Mouse (Mus musculus) limb, embryonic 14.5 days (tissue): ENCODE results near the gene Cers1. TPM values are rescaled to one million over a fixed set of nuclear protein-coding genes. Genes with fewer than 3 reads are reported as not detected.

Experiments
- ATAC-seq: fragments of 200-750 bp; cut with Nextera tagmentation; 2 replicates; pipeline ENCODE4 v1.8.0; 2017; ENCODE audit warnings: low read depth, moderate number of reproducible peaks, moderate TSS enrichment; ENCODE audit not compliant: low FRiP score
- DNase-seq: peaks from one replicate; pipeline ENCODE4 v3.0.0-alpha.2; 2015; ENCODE audit warnings: low spot score
- H3K27ac ChIP-seq: fragments of 300-500 bp; sonication (generic); replicated peaks from 2 replicates; pipeline ENCODE4 v1.5.1; 2014; ENCODE audit warnings: low read depth, mild to moderate bottlenecking, low read length, moderate library complexity, mixed read lengths
- H3K27me3 ChIP-seq: fragments of 300-500 bp; sonication (generic); 2 replicates; pipeline ENCODE4 v1.6.1; 2014; ENCODE audit warnings: low read length, mixed read lengths; ENCODE audit not compliant: control insufficient read depth, insufficient read depth
- H3K36me3 ChIP-seq: fragments of 300-500 bp; sonication (generic); 2 replicates; pipeline ENCODE4 v1.6.1; 2014; ENCODE audit warnings: mild to moderate bottlenecking, low read length, moderate library complexity, mixed read lengths; ENCODE audit not compliant: control insufficient read depth, insufficient read depth
- H3K4me1 ChIP-seq: fragments of 300-500 bp; sonication (generic); 2 replicates; pipeline ENCODE4 v1.6.1; 2014; ENCODE audit warnings: antibody characterized with exemption, low read length, mixed read lengths; ENCODE audit not compliant: control insufficient read depth, insufficient read depth
- H3K4me2 ChIP-seq: fragments of 300-500 bp; sonication (generic); replicated peaks from 2 replicates; pipeline ENCODE4 v1.6.1; 2014; ENCODE audit warnings: low read depth, mild to moderate bottlenecking, low read length, moderate library complexity; ENCODE audit not compliant: severe bottlenecking
- H3K4me3 ChIP-seq: fragments of 300-500 bp; sonication (generic); replicated peaks from 2 replicates; pipeline ENCODE4 v1.5.1; 2014; ENCODE audit warnings: low read length
- H3K9ac ChIP-seq: fragments of 300-500 bp; sonication (generic); 2 replicates; pipeline ENCODE4 v1.6.1; 2014; ENCODE audit warnings: mild to moderate bottlenecking, low read depth, low read length, moderate library complexity; ENCODE audit not compliant: severe bottlenecking
- H3K9me3 ChIP-seq: fragments of 300-500 bp; sonication (generic); 2 replicates; pipeline ENCODE4 v1.6.1; 2016; ENCODE audit warnings: low read length; ENCODE audit not compliant: control insufficient read depth
- POLR2A ChIP-seq: fragments of 200-500 bp; IDR thresholded peaks from 2 replicates; pipeline ENCODE4 v1.8.0; 2012; ENCODE audit warnings: inconsistent platforms, mild to moderate bottlenecking, moderate library complexity, borderline replicate concordance; ENCODE audit not compliant: insufficient read depth, insufficient read length; ENCODE audit errors: extremely low read depth
- WGBS: fragments of 180-500 bp; shearing (Covaris S2); extraction: QIAGEN DNeasy Blood & Tissue Kit; methylation state at CpG from one replicate; pipeline ENCODE4 v1.1.7; 2014; 5-methylcytosine and 5-hydroxymethylcytosine counted together
- polyA plus RNA-seq, 2 experiments: library from polyadenylated mRNA; depleted of rRNA in 1 of 2; stranded (reverse) in 1 of 2; unstranded in 1 of 2; fragments of >200 nt; fragmentation: Nextera tagmentation in 1 of 2; extraction: Ambion mirVana in 1 of 2; gene quantifications; 2 replicates each; pipeline versions ENCODE4 v1.2.1 to v1.2.3; 2012 to 2014

The Cers1 gene
- polyA plus RNA-seq, 2 experiments: 12.0 to 12.4 TPM

DNA sequence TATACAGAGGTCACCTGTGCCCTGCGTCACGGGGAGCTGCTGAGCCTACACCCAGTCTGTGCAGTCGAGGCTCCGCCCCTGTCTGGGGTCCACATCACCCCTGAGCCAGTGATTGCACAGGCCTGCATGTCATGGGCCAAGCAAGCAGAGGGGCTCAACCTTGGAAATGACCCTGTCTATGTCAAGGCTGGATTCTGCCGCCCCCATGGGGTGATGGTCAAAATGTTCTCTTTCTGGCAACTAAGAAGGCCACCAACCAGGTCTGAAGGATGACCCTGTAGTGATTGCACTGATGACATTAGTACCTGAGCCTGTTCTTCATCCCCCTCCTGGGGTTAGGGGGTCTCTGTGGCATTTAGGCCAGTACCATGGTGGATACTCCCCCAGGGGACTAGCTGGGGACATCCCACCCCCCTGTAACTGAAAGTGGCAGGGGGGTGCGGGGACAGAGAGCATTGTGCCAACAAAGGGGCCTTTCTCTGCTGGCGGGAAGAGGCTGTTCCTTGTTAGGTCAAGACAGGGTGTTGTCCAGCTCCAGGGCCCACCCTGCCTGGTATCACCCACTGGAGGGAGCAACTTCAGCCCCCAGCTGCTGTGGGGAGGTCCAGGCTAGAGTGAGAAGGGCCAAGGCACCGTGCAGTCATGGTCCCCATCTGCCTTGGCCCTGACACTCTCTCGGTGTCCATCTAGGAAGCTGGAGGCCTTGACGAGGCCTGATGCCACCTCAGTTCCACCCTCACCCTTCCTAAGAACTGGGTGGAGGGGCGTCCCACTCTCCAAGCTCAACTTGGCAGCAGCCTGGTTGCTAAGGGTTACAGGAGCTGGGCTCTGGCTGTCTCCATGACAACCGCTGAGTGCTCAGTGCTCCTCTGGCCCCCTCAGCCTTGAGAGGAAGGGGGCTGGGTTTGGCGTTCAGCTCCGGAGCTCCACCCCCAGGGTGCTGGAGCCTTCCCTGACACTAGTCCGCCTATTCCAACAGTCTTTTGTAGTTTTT is 1.2 kb downstream of the Cers1 start:
- H3K9ac ChIP-seq: peak overlapping the region; percentile 66
- H3K27me3 ChIP-seq: no peaks in the 10 kb centered on the region
- DNase-seq: peak; percentile 90
- 13% methylated on average over 14 of the region's 15 CpGs for WGBS
- no peak for TF ChIP-seq POLR2A
- ATAC-seq: peak; percentile 81
- H3K36me3 ChIP-seq: peaks cover 29% of the 10 kb centered on the region
- 0 out of 2 replicates have a peak overlapping the region, but pooled peaks have one; percentile 19 for H3K27ac ChIP-seq
- H3K4me1 ChIP-seq: peaks cover 22% of the 10 kb centered on the region
- H3K4me2 ChIP-seq: peak overlapping the region; percentile 75
- no peaks in the 10 kb centered on the region for H3K9me3 ChIP-seq
- H3K4me3 ChIP-seq: peak overlapping the region; percentile 54

DNA sequence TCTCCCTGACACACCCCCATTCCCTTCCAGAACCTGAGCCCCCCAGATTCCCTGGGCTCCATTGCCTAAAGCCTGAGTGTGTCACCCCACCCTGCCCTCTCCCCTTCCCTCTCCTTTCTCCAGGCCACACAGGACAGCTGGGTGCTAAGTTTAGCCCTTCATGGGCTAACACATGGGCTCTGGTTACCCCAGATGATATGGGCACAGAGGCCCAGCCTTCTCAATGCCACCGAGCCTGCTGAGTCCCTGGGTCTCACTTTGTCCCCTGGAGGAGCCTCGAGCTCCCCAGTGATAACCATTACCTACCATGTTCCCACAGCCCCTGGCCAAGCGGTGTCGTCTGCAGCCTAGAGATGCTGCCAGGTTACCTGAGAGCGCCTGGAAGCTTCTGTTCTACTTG is 2.3 kb downstream of the Cers1 start:
- H3K9ac ChIP-seq: 0 out of 2 replicates have a peak overlapping the region, but pooled peaks have one; percentile 12
- H3K36me3 ChIP-seq: peaks cover 18% of the 10 kb centered on the region
- H3K27me3 ChIP-seq: no peaks in the 10 kb centered on the region
- DNase-seq (no peak), ATAC-seq (no peak)
- no peaks in the 10 kb centered on the region for H3K9me3 ChIP-seq
- no peak for TF ChIP-seq POLR2A
- no peak overlapping the region for H3K27ac ChIP-seq
- no peak overlapping the region; the same call in 1 of the 2 replicates for H3K4me2 ChIP-seq
- no peak overlapping the region for H3K4me3 ChIP-seq
- H3K4me1 ChIP-seq: peaks cover 22% of the 10 kb centered on the region
- 81% methylated on average over 5 of the region's 5 CpGs for WGBS

DNA sequence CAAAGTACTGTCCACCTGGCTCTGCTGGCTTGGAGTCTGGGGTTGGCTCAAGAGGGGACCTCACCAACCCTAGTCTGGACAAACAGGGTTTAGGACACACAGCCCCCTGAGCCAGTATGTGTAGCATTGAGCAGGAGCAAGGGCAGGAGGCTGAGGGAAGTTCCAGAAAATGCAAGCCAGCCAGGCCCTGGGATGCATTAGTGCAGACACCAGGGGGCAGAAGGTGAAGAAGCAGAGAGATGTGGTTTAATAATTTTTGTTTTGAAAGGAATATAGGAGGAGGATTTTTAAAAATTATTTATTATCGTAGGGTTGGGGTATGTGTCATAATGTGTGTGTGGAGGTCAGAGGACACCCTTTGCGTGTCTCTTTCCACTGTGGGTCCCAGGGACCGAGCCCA is 8.1 kb downstream of the Cers1 start:
- peaks cover 26% of the 10 kb centered on the region for H3K36me3 ChIP-seq
- no peak overlapping the region for H3K4me2 ChIP-seq
- DNase-seq (no peak), ATAC-seq (no peak)
- H3K27ac ChIP-seq: no peak overlapping the region
- TF ChIP-seq POLR2A: no peak
- H3K9me3 ChIP-seq: no peaks in the 10 kb centered on the region
- H3K4me1 ChIP-seq: no peaks in the 10 kb centered on the region
- WGBS: 89% methylated on average over 3 of the region's 3 CpGs
- H3K9ac ChIP-seq: no peak overlapping the region
- H3K27me3 ChIP-seq: no peaks in the 10 kb centered on the region
- no peak overlapping the region for H3K4me3 ChIP-seq

DNA sequence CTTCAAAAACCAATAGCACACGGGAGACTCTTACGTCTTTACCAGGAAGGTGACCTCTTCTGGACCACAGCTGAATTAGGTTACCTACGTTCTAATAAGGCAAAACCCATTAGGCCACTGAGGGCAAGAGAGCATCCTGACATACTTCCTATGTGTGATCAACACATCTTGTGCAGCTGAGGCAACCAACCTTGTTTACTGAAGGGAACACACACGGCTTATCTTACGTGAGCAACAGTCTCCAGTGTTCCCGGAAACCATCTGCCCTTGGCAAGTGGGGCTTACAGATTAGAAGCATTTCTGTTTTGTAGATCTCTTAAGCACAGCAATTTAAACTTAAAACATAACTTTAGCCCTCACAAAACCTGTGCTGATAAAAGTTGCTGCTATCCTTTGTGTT is 11.9 kb downstream of the Cers1 start:
- H3K9me3 ChIP-seq: no peaks in the 10 kb centered on the region
- no peak overlapping the region for H3K27ac ChIP-seq
- TF ChIP-seq POLR2A: no peak
- ATAC-seq: no peak
- H3K36me3 ChIP-seq: peaks cover 53% of the 10 kb centered on the region
- peaks cover 16% of the 10 kb centered on the region for H3K4me1 ChIP-seq
- H3K9ac ChIP-seq: no peak overlapping the region
- H3K4me2 ChIP-seq: no peak overlapping the region
- no peak overlapping the region for H3K4me3 ChIP-seq
- H3K27me3 ChIP-seq: no peaks in the 10 kb centered on the region
- 95% methylated on average over 6 of the region's 6 CpGs for WGBS
- no peak for DNase-seq

DNA sequence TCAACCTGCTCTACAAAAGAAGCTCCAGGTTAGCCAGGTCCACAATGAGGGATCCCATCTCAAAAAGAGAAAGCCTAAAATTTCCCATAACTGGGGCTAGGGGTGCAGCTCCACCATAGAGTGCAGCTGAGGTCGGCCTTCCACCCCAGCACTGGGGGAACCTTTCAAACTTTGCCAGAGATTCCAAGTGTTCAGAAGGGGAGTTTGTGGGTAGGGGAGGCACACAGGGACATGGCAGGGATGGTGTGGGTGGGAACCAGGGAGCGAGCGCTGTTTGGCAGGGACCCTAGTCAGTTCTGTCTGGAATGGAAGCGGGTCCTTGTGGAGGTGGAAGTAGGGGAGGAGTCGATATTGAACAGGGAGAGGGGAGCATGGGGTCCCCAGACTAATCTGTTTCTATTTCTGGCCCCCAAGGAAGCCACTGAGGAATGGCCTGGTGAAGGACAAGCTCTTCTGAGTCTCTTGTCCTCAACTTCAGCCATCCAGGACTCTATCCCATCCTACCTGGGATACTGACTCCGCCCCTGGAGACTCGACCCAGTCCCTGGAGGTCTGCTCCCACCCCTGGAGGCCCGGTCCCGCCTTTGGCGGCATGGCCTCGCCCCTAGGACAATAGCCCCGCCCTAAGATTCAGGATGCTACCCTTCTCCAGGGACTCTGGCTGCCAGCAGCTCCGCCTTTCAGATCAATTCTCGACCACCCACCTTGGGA is 13.7 kb downstream of the Cers1 start, which contains the start of gene Gdf1:
Gene Gdf1 (plus strand): TSS at position 694 of the 711 bp plus-strand sequence.
- no peak for DNase-seq
- H3K27ac ChIP-seq: no peak within 1 kb of the TSS
- peaks cover 61% of the 10 kb centered on the region for H3K36me3 ChIP-seq

More for the DNA sequence above, 13.7 kb downstream of the Cers1 start, which contains the start of gene Gdf1:
- peak within 1 kb of the TSS; percentile 6; the same call in 1 of the 2 replicates for H3K4me3 ChIP-seq
- H3K9me3 ChIP-seq: no peaks in the 10 kb centered on the region
- ATAC-seq: no peak
- peak within 1 kb of the TSS; percentile 34 for H3K4me2 ChIP-seq
- 0 out of 2 replicates have a peak within 1 kb of the TSS, but pooled peaks have one; percentile 12 for H3K9ac ChIP-seq
- no peaks in the 10 kb centered on the region for H3K27me3 ChIP-seq
- TF ChIP-seq POLR2A: no peak
- H3K4me1 ChIP-seq: peaks cover 16% of the 10 kb centered on the region
- WGBS: 33% methylated on average over 12 of the region's 14 CpGs
